Mouse (Mus musculus) MEL (cell line): ENCODE measurements at regions not wholly inside any gene's neighbourhood (a gene's known extent, or its start where the extent isn't known, plus 50 kb on each side); places are given as distances from the start of the nearest gene placed in this dataset.

Experiments
- CTCF ChIP-seq, 3 experiments: IDR thresholded peaks in 2 of 3; conservative IDR thresholded peaks in 1 of 3; 2 replicates each; pipeline ENCODE4 v1.5.1; 2011 to 2012; ENCODE audit warnings: low read length in 3 of 3, low read depth in 2 of 3, mild to moderate bottlenecking in 2 of 3, improper control_type of control experiment in 1 of 3, inconsistent platforms in 1 of 3, mixed read lengths in 1 of 3, moderate library complexity in 1 of 3; ENCODE audit not compliant: control insufficient read depth in 1 of 3, insufficient read depth in 1 of 3, poor library complexity in 1 of 3, severe bottlenecking in 1 of 3
- E2F4 ChIP-seq: IDR thresholded peaks from 2 replicates; pipeline ENCODE4 v1.6.1; 2011; ENCODE audit warnings: low read depth, low read length, improper control_type of control experiment, borderline replicate concordance
- HCFC1 ChIP-seq: IDR thresholded peaks from 2 replicates; pipeline ENCODE4 v1.6.1; 2012; ENCODE audit warnings: low read depth, mild to moderate bottlenecking, inconsistent platforms, low read length, improper control_type of control experiment, moderate library complexity
- JUND ChIP-seq: IDR thresholded peaks from 2 replicates; pipeline ENCODE4 v1.6.1; 2011; ENCODE audit warnings: low read depth, mild to moderate bottlenecking, improper control_type of control experiment, low read length
- MEF2A ChIP-seq: IDR thresholded peaks from 2 replicates; pipeline ENCODE4 v1.6.1; 2014; ENCODE audit warnings: low read depth, mild to moderate bottlenecking, inconsistent platforms, low read length, improper control_type of control experiment; ENCODE audit not compliant: poor library complexity, insufficient replicate concordance, severe bottlenecking; ENCODE audit errors: extremely low read depth
- TCF12 ChIP-seq: IDR thresholded peaks from 2 replicates; pipeline ENCODE4 v1.6.1; 2014; ENCODE audit warnings: low read depth, mild to moderate bottlenecking, inconsistent platforms, low read length, improper control_type of control experiment, moderate library complexity
- USF2 ChIP-seq, 2 experiments: IDR thresholded peaks; 2 replicates each; pipeline ENCODE4 v1.6.1; 2011 to 2012; ENCODE audit warnings: improper control_type of control experiment in 2 of 2, low read length in 2 of 2, borderline replicate concordance in 1 of 2, inconsistent platforms in 1 of 2, low read depth in 1 of 2, mild to moderate bottlenecking in 1 of 2; ENCODE audit not compliant: insufficient read depth in 1 of 2
- ZC3H11A ChIP-seq: IDR thresholded peaks from 2 replicates; pipeline ENCODE4 v1.6.1; 2012; ENCODE audit warnings: low read depth, mild to moderate bottlenecking, inconsistent platforms, low read length, improper control_type of control experiment

DNA sequence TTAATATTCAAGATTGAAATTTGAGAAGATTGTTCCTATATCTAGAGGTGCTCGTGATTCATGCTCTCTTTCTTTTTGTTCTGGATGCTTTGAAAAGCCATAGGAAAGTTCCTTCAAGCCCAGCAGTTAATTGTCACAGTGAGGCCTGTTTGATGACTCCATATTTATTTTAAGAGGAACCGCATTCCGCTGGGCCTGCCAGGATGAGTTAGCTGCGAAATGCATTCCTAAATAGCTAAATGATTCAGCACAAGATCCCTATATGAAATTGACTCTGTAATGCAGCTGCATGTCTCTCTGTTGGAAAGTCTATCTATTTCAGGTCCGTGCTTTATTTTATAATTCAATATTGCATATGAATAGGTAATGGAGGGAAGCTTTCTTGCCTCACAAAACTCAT, 511.9 kb upstream of the Adgra3 start:
- no peak for TF ChIP-seq CTCF (IDR thresholded peaks at IDR 0.05 in 2 of 3, conservative IDR thresholded peaks at IDR 0.05 in 1 of 3; ENCODE audit: control insufficient read depth in 1 of 3, insufficient read depth in 1 of 3, low read depth in 2 of 3, low read length in 3 of 3, poor library complexity in 1 of 3, severe bottlenecking in 1 of 3)
- no peak for TF ChIP-seq TCF12
- TF ChIP-seq USF2 (IDR thresholded peaks at IDR 0.05; ENCODE audit: borderline replicate concordance in 1 of 2, insufficient read depth in 1 of 2, low read depth in 1 of 2, low read length in 2 of 2) = no peak
- TF ChIP-seq MEF2A = no peak
- no peak for TF ChIP-seq E2F4
- no peak for TF ChIP-seq JUND
- TF ChIP-seq HCFC1 = no peak
- no peak for TF ChIP-seq ZC3H11A
